Mouse (Mus musculus) stomach, postnatal 0 days (tissue): Measurements from ENCODE around the gene Actl6b.

ENCODE experiments used
- CTCF ChIP-seq: IDR thresholded peaks from 2 replicates; pipeline ENCODE4 v1.5.1; 2016; ENCODE audit warnings: antibody characterized with exemption, low read depth, mild to moderate bottlenecking, moderate library complexity
- EP300 ChIP-seq: optimal IDR thresholded peaks from 2 replicates; pipeline ENCODE3; 2016; ENCODE audit warnings: antibody characterized with exemption

GRCm38 (mm10) chr5:137535318-137535717 lies 18.0 kb upstream of the Actl6b start:
- TF ChIP-seq CTCF: no peak
- TF ChIP-seq EP300: no peak
